Mouse (Mus musculus) E14TG2a.4 (cell line): ENCODE measurements at regions not wholly inside any gene's neighbourhood (a gene's known extent, or its start where the extent isn't known, plus 50 kb on each side); places are given as distances from the start of the nearest gene placed in this dataset.

Experiments used
- H3K27me3 ChIP-seq: 2 replicates; pipeline ENCODE4 v1.6.1; 2014; ENCODE audit warnings: low read length, control low read depth; ENCODE audit not compliant: insufficient read depth
- H3K36me3 ChIP-seq: 2 replicates; pipeline ENCODE4 v1.6.1; 2014; ENCODE audit warnings: low read length, control low read depth; ENCODE audit not compliant: insufficient read depth
- H3K4me1 ChIP-seq: replicated peaks from 2 replicates; pipeline ENCODE4 v1.6.1; 2014; ENCODE audit warnings: low read depth, low read length, control low read depth
- H3K4me3 ChIP-seq: replicated peaks from 2 replicates; pipeline ENCODE4 v1.5.1; 2014; ENCODE audit warnings: mild to moderate bottlenecking, low read length
- H3K9me3 ChIP-seq: 2 replicates; pipeline ENCODE4 v1.6.1; 2014; ENCODE audit warnings: low read length, control low read depth
- CTCF ChIP-seq: conservative IDR thresholded peaks from 2 replicates; pipeline ENCODE4 v1.5.1; 2014; ENCODE audit warnings: low read length
- NANOG ChIP-seq: IDR thresholded peaks from 2 replicates; pipeline ENCODE4 v1.6.1; 2014; ENCODE audit warnings: borderline replicate concordance, low read length, mixed read lengths
- POU5F1 ChIP-seq: IDR thresholded peaks from 2 replicates; pipeline ENCODE4 v1.6.1; 2014; ENCODE audit warnings: low read length, borderline replicate concordance

GRCm38 (mm10) chr16:5342326-5342725 lies 86.5 kb upstream of the Eef2kmt start:
- H3K9me3 ChIP-seq = no peaks in the 10 kb centered on the region
- TF ChIP-seq NANOG (no peak), POU5F1 (no peak), CTCF (no peak)
- H3K27me3 ChIP-seq = peaks cover 6% of the 10 kb centered on the region; the same call in 1 of the 2 replicates
- no peaks in the 10 kb centered on the region for H3K4me1 ChIP-seq
- H3K36me3 ChIP-seq = no peaks in the 10 kb centered on the region
- no peak overlapping the region for H3K4me3 ChIP-seq

GRCm38 (mm10) chr16:5316271-5316670 lies 60.5 kb upstream of the Eef2kmt start:
- H3K36me3 ChIP-seq = no peaks in the 10 kb centered on the region
- no peak for TF ChIP-seq NANOG
- no peak for TF ChIP-seq CTCF
- H3K27me3 ChIP-seq = no peaks in the 10 kb centered on the region; the same call in 1 of the 2 replicates
- no peak overlapping the region for H3K4me3 ChIP-seq
- no peaks in the 10 kb centered on the region for H3K4me1 ChIP-seq
- H3K9me3 ChIP-seq = no peaks in the 10 kb centered on the region

GRCm38 (mm10) chr16:5313261-5313660 lies 57.5 kb upstream of the Eef2kmt start:
- Histone ChIP-seq H3K9me3 (no peaks in the 10 kb centered on the region), H3K4me1 (no peaks in the 10 kb centered on the region), H3K27me3 (peaks cover 22% of the 10 kb centered on the region), H3K4me3 (no peak overlapping the region), H3K36me3 (no peaks in the 10 kb centered on the region)
- TF ChIP-seq NANOG (no peak), POU5F1 (no peak), CTCF (no peak)

- Histone ChIP-seq H3K4me3 (no peak overlapping the region), H3K27me3 (peaks cover 38% of the 10 kb centered on the region), H3K4me1 (peaks cover 8% of the 10 kb centered on the region), H3K9me3 (no peaks in the 10 kb centered on the region), H3K36me3 (no peaks in the 10 kb centered on the region)
- TF ChIP-seq NANOG = no peak
- TF ChIP-seq CTCF = no peak
- no peak for TF ChIP-seq POU5F1
Measured at GRCm38 (mm10) chr16:5311456-5311855, 55.7 kb upstream of the Eef2kmt start.

GRCm38 (mm10) chr16:5310736-5311135 lies 55.0 kb upstream of the Eef2kmt start:
- Histone ChIP-seq H3K9me3 (no peaks in the 10 kb centered on the region), H3K4me1 (peaks cover 8% of the 10 kb centered on the region), H3K27me3 (peaks cover 38% of the 10 kb centered on the region), H3K4me3 (no peak overlapping the region), H3K36me3 (no peaks in the 10 kb centered on the region)
- no peak for TF ChIP-seq CTCF
- no peak for TF ChIP-seq NANOG
- no peak for TF ChIP-seq POU5F1

GRCm38 (mm10) chr16:5307761-5308160 lies 52.0 kb upstream of the Eef2kmt start:
- TF ChIP-seq CTCF = no peak
- TF ChIP-seq NANOG = no peak
- no peak for TF ChIP-seq POU5F1
- Histone ChIP-seq H3K4me1 (peaks cover 8% of the 10 kb centered on the region), H3K27me3 (peaks cover 44% of the 10 kb centered on the region), H3K4me3 (no peak overlapping the region), H3K36me3 (no peaks in the 10 kb centered on the region), H3K9me3 (no peaks in the 10 kb centered on the region)

- Histone ChIP-seq H3K27me3 (peaks cover 44% of the 10 kb centered on the region), H3K9me3 (no peaks in the 10 kb centered on the region), H3K4me3 (peak overlapping the region; percentile 76), H3K4me1 (peaks cover 8% of the 10 kb centered on the region), H3K36me3 (no peaks in the 10 kb centered on the region)
- no peak for TF ChIP-seq NANOG
- TF ChIP-seq POU5F1 = no peak
- no peak for TF ChIP-seq CTCF
Measured at GRCm38 (mm10) chr16:5307249-5307605, 51.4 kb upstream of the Eef2kmt start.

GRCm38 (mm10) chr16:5306588-5307248 lies 50.9 kb upstream of the Eef2kmt start:
- Histone ChIP-seq H3K27me3 (peaks cover 44% of the 10 kb centered on the region), H3K4me1 (peaks cover 8% of the 10 kb centered on the region), H3K4me3 (peak overlapping the region; percentile 76), H3K36me3 (no peaks in the 10 kb centered on the region), H3K9me3 (no peaks in the 10 kb centered on the region)
- TF ChIP-seq POU5F1 (no peak), CTCF (peak; percentile 93)
